Mouse (Mus musculus) heart, adult 8-10 months (tissue): ENCODE results near the gene Cdc42se2. TPM values are rescaled to one million over a fixed set of nuclear protein-coding genes. Genes with fewer than 3 reads are reported as not detected.

Experiments
- DNase-seq: peaks from one replicate; pipeline ENCODE4 v3.0.0; 2022; ENCODE audit warnings: low spot score
- total RNA-seq, 4 experiments: library from RNA; stranded (reverse); gene quantifications; 2 replicates each; pipeline ENCODE4 v1.2.4; 2022

Cdc42se2 gene
- total RNA-seq, 4 experiments from 2014 or later: 20.1 to 22.6 (median 21.7) TPM

DNA sequence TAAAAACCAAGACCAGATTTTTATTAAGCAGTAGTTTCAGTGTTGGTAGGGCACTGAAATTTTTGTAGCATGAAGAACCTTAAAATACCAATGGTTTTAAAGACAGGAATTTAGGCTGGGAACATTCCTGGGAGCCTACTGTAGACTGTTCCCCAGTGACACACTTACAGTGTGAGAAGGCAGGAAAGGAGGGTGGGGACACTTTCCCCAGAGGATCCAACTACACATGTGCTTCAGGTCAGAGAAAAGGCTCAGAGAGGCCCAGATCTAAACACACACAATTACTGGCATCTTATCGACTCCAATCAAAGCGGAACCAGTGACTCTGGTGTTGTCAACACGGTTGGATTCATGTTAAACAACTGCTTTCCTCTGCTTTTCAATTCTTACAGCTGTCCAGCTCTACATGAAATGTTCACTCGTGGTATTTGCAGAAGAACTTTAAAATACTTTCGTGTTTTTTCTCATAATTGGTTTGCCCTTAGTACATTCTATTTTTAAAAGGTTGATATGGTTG lies 32.3 kb downstream of the Cdc42se2 start:
- DNase-seq: peak; percentile 37

DNA sequence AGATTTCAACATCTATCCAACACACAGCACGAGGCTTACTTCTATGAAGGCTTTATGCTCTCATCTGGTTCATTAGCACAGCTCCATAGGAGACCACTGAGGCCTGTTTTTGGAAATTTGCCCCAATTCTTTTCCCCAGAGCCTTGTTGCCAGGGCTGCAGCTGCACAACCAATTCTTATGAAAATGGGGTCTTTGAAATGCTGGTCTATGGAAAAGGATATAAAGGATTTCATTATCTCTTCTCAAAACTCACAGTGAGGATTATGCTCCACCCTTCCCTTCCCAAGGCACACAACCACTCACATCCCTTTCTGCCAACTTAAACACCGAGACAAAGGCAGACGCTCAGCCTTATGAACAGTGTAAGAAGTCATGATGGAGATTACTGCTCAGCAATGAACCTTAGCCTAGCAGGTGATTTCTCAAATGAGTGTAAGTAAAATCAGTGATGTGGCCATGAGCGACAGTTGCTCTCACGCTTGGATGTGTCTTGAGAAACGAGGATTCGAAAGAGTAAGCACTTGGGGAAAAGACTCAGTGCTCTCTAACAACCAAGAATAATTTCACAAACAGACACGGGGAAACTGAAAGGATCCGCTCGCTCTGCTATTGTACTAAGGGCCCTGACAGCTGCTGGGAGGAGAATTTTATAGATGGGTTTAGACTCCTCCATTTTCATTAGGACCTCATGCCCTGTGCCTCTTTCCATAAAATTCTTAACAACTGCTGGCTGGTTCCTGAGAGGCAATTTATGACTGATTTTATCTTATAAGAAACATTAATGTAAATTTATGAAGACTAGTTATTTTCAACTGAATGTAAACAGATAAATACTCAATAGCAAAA lies 33.0 kb downstream of the Cdc42se2 start:
- DNase-seq: no peak

DNA sequence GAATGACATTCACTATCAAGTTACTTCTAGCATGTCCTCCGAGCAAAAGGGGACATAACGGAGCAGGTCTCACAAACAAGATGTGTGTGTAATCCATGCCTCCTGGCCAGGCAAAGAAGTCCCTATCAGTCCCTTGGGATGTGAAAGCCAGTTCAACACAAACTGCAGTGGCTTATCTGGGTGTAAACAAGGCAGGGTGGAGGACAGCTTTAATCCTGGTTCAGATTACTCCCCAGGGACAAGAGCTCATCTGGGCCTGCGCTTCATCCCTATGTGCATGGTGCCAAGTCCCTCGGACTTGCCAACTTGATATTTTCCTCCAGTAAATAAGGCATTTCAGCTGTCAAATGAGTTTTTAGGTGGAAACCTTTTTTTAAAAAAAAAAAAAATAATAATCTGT lies 36.0 kb downstream of the Cdc42se2 start:
- DNase-seq: peak; percentile 46

- no peak for DNase-seq
These were observed 38.6 kb downstream of the Cdc42se2 start for GRCm38 (mm10) chr11:54748891-54749290.

GRCm38 (mm10) chr11:54744231-54744630 lies 43.2 kb downstream of the Cdc42se2 start:
- DNase-seq: no peak

- DNase-seq: no peak
These were observed 46.1 kb downstream of the Cdc42se2 start for GRCm38 (mm10) chr11:54741330-54741729.

- no peak for DNase-seq
These were observed 48.3 kb downstream of the Cdc42se2 start for GRCm38 (mm10) chr11:54739012-54739750.

GRCm38 (mm10) chr11:54736903-54737302 lies 50.6 kb downstream of the Cdc42se2 start:
- no peak for DNase-seq

GRCm38 (mm10) chr11:54735114-54735513 lies 52.4 kb downstream of the Cdc42se2 start:
- DNase-seq: no peak

- no peak for DNase-seq
These were observed 53.9 kb downstream of the Cdc42se2 start for GRCm38 (mm10) chr11:54733546-54733945.

- DNase-seq: no peak
These were observed 56.1 kb downstream of the Cdc42se2 start for GRCm38 (mm10) chr11:54731367-54731766.

DNA sequence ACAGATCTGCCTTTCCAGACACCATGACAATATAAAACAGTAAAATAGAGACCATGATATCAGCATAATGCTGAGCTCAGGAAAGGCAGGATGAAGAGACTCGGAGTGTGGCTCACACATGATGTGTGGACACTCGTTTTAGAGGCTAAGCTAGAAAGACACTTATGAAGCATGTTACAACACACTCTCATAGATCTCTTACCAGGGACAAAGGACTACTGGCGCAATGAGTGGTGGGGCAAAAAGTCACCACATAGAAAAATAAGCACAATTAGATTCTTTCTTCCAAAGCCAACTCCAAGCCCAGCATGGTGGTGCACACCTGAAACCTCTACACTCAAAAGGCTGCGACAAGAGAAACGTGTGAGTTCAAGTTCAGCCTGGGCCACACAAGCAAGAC lies 56.5 kb downstream of the Cdc42se2 start:
- no peak for DNase-seq

DNA sequence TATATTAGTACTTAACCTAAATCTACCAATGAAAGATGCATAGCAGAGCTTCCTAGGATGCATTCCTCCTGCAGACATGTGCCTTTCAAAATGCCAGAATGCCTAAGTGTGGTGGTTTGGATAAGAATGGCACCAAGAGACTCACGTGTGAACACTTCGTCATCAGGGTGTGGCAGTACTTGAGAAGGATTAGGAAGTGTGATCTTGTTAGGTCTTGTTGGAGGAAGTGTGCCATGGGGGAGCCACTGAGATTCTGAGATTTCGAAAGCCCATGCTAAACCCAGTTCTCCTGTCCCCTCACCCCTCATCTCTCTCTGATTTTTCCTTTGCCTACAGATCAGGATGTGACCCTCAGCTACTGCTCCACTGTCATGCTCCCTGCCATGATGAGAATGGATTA lies 58.2 kb downstream of the Cdc42se2 start:
- no peak for DNase-seq

GRCm38 (mm10) chr11:54728371-54728770 lies 59.1 kb downstream of the Cdc42se2 start:
- no peak for DNase-seq

DNA sequence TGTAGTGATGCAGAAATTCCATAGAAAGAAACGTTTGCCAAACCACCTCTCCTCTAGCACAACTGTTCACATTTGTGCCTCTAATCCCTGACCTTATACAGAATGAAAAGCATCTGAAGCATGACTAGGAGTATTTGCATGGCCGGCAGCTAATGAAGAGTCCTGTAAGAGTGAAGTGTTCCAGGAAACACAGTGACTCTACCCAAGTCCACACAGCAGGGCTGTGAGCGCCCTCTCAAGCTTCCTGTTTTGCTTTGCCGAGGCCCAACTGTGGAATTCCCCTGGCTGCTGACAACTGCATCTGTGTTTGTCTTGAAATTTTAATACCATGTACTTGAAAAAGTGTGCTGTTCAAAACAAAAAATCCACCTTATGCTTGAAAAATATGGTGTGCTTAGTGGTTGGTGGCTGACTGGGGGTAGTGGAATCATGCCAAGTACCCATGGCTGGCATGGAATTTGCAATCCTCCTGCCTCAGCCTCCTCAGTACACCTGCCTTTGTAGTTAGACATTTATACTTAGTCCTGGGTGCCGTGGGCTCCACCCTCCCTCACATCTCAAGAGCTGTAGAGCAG lies 60.1 kb downstream of the Cdc42se2 start:
- peak; percentile 42 for DNase-seq

DNA sequence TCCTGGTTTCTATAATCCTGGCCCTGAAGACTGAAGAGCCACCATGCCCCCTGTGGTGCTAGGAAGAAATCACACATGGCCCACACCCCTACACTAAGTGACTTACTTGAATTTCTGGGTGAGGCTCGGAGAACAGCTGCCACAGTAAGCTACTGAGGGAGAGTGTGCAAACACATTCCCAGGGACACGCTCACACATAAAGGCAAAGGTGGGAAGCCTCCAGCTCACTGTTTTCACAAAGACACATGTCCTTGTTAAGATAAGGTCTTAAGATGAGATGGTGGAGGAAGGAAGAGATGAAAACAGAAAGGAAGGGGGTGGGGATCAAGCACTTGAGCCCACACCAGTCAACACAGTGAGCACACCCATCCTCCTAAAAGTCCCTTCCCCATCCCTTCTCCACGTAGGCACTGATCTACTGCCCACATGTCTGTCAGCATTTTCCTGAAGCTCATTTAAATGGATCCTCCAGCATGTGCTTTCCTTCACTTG lies 60.9 kb downstream of the Cdc42se2 start:
- DNase-seq: no peak

GRCm38 (mm10) chr11:54724353-54725034 lies 63.0 kb downstream of the Cdc42se2 start:
- no peak for DNase-seq

DNA sequence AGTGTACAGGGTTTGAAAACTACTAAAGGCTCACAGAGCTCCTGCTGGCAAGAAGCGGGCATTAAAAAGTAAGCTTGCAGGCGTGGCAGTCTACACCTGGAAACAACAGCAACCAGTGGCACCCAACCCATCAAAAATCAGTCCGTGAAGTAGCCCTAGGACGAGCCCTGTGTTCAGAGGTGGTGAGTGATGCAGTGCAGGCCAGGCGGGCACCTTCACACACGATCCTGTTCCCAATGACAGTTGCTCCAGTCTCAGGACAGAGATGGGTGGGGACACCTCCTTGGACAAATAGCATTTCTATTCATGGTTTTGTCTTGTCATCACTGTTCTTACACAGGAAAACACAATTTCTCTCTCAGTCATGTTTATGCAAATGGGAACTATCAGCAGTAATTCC lies 65.4 kb downstream of the Cdc42se2 start:
- DNase-seq: no peak

DNA sequence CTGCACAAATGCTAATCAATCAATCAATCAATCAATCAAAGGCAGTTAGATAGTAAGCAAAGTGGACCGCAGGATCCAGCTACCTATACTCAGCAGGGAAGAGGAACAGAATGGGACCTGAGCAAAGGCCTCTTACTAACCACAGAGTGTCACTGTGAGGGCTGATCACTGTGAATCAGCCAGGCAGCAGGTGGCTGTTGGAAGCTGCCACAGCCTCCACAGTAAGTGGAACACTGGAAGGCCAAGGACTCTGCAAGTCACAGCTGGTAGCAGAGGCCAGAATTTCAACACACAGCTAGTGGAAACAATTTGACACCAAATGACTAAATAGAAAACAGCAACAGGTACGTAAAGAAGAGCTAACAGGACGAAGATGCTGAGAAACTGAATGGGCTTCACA lies 68.9 kb downstream of the Cdc42se2 start:
- DNase-seq: no peak

- DNase-seq: no peak
These were observed 69.6 kb downstream of the Cdc42se2 start for GRCm38 (mm10) chr11:54717893-54718292.

DNA sequence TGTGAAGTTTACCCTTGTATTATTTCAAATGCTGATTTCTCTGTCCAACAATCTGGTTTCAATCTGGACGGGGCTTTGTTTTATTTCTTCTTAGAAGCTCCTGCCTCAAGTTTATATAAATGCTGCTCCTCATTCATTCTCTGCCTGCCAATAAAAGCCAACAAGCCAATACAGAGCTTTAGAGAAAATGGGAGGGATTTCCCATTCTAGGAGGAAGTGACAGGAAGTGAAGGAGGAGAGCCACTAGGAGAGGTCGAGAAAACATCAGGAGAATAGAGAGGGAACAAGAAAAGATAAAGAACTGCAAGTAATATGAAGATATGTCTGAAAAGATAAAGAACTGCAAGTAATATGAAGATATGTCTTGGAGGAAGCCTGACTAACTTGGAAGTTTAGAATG lies 74.6 kb downstream of the Cdc42se2 start:
- no peak for DNase-seq
